Mouse (Mus musculus): ENCODE measurements around the gene Nt5dc2. TPM values are rescaled to one million over a fixed set of nuclear protein-coding genes. Genes with fewer than 3 reads are reported as not detected.

Gene Nt5dc2
- polyA plus RNA-seq, 1 experiment from 2014 or later, result 462 TPM

Other genes starting within 250 kb of the Nt5dc2 start
- gene Itih4, start 244.6 kb upstream of the Nt5dc2 start, polyA plus RNA-seq (2014; fragmentation: Nextera tagmentation; extraction: Ambion mirVana), result not detected in 2 replicates
- gene Itih3, start 207.3 kb upstream of the Nt5dc2 start, polyA plus RNA-seq (2014; fragmentation: Nextera tagmentation; extraction: Ambion mirVana), result 0.28 and 0.32 TPM in 2 replicates
- not detected in 2 replicates for gene Itih1, start 187.8 kb upstream of the Nt5dc2 start, polyA plus RNA-seq (2014; fragmentation: Nextera tagmentation; extraction: Ambion mirVana)
- gene Nek4, start 179.7 kb upstream of the Nt5dc2 start, polyA plus RNA-seq (2014; fragmentation: Nextera tagmentation; extraction: Ambion mirVana), result 14.0 and 14.6 TPM in 2 replicates
- 59.4 and 59.8 TPM in 2 replicates for gene Glt8d1, start 129.7 kb upstream of the Nt5dc2 start, polyA plus RNA-seq (2014; fragmentation: Nextera tagmentation; extraction: Ambion mirVana)
- gene Spcs1, start 129.4 kb upstream of the Nt5dc2 start, polyA plus RNA-seq (2014; fragmentation: Nextera tagmentation; extraction: Ambion mirVana), result 293 and 321 TPM in 2 replicates
- 123 and 125 TPM in 2 replicates for gene Pbrm1, start 111.9 kb upstream of the Nt5dc2 start, polyA plus RNA-seq (2014; fragmentation: Nextera tagmentation; extraction: Ambion mirVana)
- gene Gnl3, start 111.9 kb upstream of the Nt5dc2 start, polyA plus RNA-seq (2014; fragmentation: Nextera tagmentation; extraction: Ambion mirVana), result 113 and 129 TPM in 2 replicates
- 56.8 and 62.3 TPM in 2 replicates for gene Smim4, start 2.1 kb upstream of the Nt5dc2 start, polyA plus RNA-seq (2014; fragmentation: Nextera tagmentation; extraction: Ambion mirVana)
- 19.8 and 23.6 TPM in 2 replicates for gene Stab1, start 37.6 kb downstream of the Nt5dc2 start, polyA plus RNA-seq (2014; fragmentation: Nextera tagmentation; extraction: Ambion mirVana)
- gene Tnnc1, start 77.3 kb downstream of the Nt5dc2 start, polyA plus RNA-seq (2014; fragmentation: Nextera tagmentation; extraction: Ambion mirVana), result 10.0 and 25.3 TPM in 2 replicates
- 270 and 277 TPM in 2 replicates for gene Nisch, start 85.9 kb downstream of the Nt5dc2 start, polyA plus RNA-seq (2014; fragmentation: Nextera tagmentation; extraction: Ambion mirVana)
- 0.21 and 0.24 TPM in 2 replicates for gene Sema3g, start 86.8 kb downstream of the Nt5dc2 start, polyA plus RNA-seq (2014; fragmentation: Nextera tagmentation; extraction: Ambion mirVana)
- gene Phf7, start 120.3 kb downstream of the Nt5dc2 start, polyA plus RNA-seq (2014; fragmentation: Nextera tagmentation; extraction: Ambion mirVana), result 12.5 and 14.2 TPM in 2 replicates
- 82.9 and 85.1 TPM in 2 replicates for gene Bap1, start 120.4 kb downstream of the Nt5dc2 start, polyA plus RNA-seq (2014; fragmentation: Nextera tagmentation; extraction: Ambion mirVana)
- 7.3 and 7.4 TPM in 2 replicates for gene Dnah1, start 192.8 kb downstream of the Nt5dc2 start, polyA plus RNA-seq (2014; fragmentation: Nextera tagmentation; extraction: Ambion mirVana)
- 36.8 and 38.5 TPM in 2 replicates for gene Capn7, start 205.6 kb downstream of the Nt5dc2 start, polyA plus RNA-seq (2014; fragmentation: Nextera tagmentation; extraction: Ambion mirVana)

Data from embryonic facial prominence, embryonic 11.5 days (tissue).